Mouse (Mus musculus) adrenal gland, postnatal 4 days (tissue): ENCODE data around the gene Gm14305. TPM values are rescaled to one million over a fixed set of nuclear protein-coding genes. Genes with fewer than 3 reads are reported as not detected.
"Not testable (repeated sequence)": the region's sequence is repeated elsewhere in the genome, so short reads cannot be mapped to it uniquely, and the experiment has no call there.

ENCODE experiments used
- DNase-seq, 2 experiments: peaks; one replicate each; pipeline ENCODE4 v3.0.0; 2021 to 2022; ENCODE audit warnings: low spot score in 2 of 2, mixed read lengths in 2 of 2
- long read RNA-seq, 2 experiments: library from polyadenylated mRNA; stranded (forward); transcript quantifications; one replicate each; pipeline ENCODE4 v2.0.0; 2021
- total RNA-seq, 2 experiments: library from RNA; stranded (reverse); gene quantifications; 2 replicates each; pipeline ENCODE4 v1.2.3; 2021

Gm14305 gene
- 10 to 100 TPM; 11.6 to 13.3 TPM for total RNA-seq
- long read RNA-seq, experiment 1, partial matches to known transcripts: 1 of 5 reads
- long read RNA-seq, experiment 1, other reads (novel, unspliced or antisense): 1 of 5 reads
- long read RNA-seq, experiment 2, transcript Gm14305-201 (4 exons, 1,167 nt): major isoform, 7 of 11 reads
- long read RNA-seq, experiment 2, partial matches to known transcripts: 0 of 11 reads
- long read RNA-seq, experiment 2, other reads (novel, unspliced or antisense): 4 of 11 reads

DNA sequence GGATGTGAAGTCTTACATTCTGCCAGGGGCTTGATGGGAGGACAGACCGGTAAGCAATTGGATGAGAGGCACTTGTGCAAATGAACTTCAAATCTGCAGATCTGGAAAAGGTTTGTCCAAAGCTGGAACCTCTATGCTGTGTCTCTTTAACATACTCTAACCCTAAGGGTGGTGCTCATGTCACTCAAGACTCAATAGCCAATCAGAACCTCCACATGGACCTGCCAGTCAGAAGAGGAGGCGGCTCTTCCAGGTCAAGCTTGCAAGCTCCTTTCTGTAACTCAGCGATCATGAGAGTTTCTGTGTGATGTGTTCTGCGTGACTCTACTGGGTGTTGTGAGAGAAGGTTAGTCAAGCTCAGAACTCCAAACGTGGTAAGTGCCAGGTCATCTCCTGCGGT lies at the start of gene Gm14305:
Gene Gm14305, plus strand, starts transcription at position 278 of the 400 bp plus-strand sequence.
- not testable (repeated sequence) for DNase-seq

DNA sequence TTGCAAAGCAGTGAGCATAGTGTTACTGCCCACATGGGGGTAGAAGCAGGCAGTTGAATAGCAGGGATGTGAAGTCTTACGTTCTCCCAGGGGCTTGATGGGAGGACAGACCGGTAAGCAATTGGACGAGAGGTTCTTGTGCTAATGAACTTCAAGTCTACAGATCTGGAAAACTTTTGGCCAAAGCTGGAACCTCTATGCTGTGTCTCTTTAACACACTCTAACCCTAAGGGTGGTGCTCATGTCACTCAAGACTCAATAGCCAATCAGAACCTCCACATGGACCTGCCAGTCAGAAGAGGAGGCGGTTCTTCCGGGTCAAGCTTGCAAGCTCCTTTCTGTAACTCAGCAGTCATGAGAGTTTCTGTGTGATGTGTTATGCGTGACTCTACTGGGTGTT lies 37.9 kb upstream of the Gm14305 start, which contains the start of gene Zfp973:
Gene Zfp973, plus strand, starts transcription at position 301 of the 400 bp plus-strand sequence.
- DNase-seq: not testable (repeated sequence)

Other genes with a start within 250 kb of the Gm14305 start
- gene Gm14434, start 221.5 kb upstream of the Gm14305 start, total RNA-seq: not detected
- not detected for gene Zfp967, start 187.3 kb upstream of the Gm14305 start, total RNA-seq
- 1 to 10 TPM; 3.6 to 5.9 TPM for gene Gm14308, start 72.0 kb upstream of the Gm14305 start, total RNA-seq
- gene Zfp973, start 37.8 kb upstream of the Gm14305 start, total RNA-seq: 10 to 100 TPM in 1 of 2 experiments, 1 to 10 TPM in 1; 8.5 to 10.9 TPM
- gene Gm14295, start 90.3 kb downstream of the Gm14305 start, total RNA-seq: 10 to 100 TPM in 1 of 2 experiments, 1 to 10 TPM in 1; 9.4 to 11.3 TPM
- gene Gm14408, start 122.8 kb downstream of the Gm14305 start, total RNA-seq: not detected
- 10 to 100 TPM in 1 of 2 experiments, 1 to 10 TPM in 1; 8.8 to 10.6 TPM for gene Gm14296, start 219.5 kb downstream of the Gm14305 start, total RNA-seq